Mouse (Mus musculus): ENCODE data around the gene Olfr68.

GRCm38 (mm10) chr7:103809801-103810155, 30.3 kb upstream of the Olfr68 start:
- TF ChIP-seq POLR2A (IDR thresholded peaks at IDR 0.05; ENCODE audit: borderline replicate concordance, low read depth, low read length) (no peak), CTCF (IDR thresholded peaks at IDR 0.05; ENCODE audit: low read depth, low read length) (no peak)

Data from bone marrow macrophage, adult 2 months (primary cell).